Mouse (Mus musculus): ENCODE measurements at regions not wholly inside any gene's neighbourhood (a gene's known extent, or its start where the extent isn't known, plus 50 kb on each side); places are given as distances from the start of the nearest gene placed in this dataset.

GRCm38 (mm10) chr11:24342176-24342575, 264.3 kb downstream of the Bcl11a start:
- TF ChIP-seq POLR2A (IDR thresholded peaks at IDR 0.05; ENCODE audit: borderline replicate concordance, extremely low read depth, insufficient read depth, insufficient read length, poor library complexity, severe bottlenecking): no peak
- TF ChIP-seq CTCF (IDR thresholded peaks at IDR 0.05; ENCODE audit: borderline replicate concordance, extremely low read depth, insufficient read depth, insufficient read length): no peak
- no peak for DNase-seq (ENCODE audit: low read depth)

- no peak for DNase-seq (ENCODE audit: low read depth)
- TF ChIP-seq CTCF (IDR thresholded peaks at IDR 0.05; ENCODE audit: borderline replicate concordance, extremely low read depth, insufficient read depth, insufficient read length) (no peak), POLR2A (IDR thresholded peaks at IDR 0.05; ENCODE audit: borderline replicate concordance, extremely low read depth, insufficient read depth, insufficient read length, poor library complexity, severe bottlenecking) (no peak)
Observed at GRCm38 (mm10) chr11:24342732-24343131, 264.9 kb downstream of the Bcl11a start.

GRCm38 (mm10) chr11:24347225-24347624, 269.4 kb downstream of the Bcl11a start:
- no peak for TF ChIP-seq POLR2A (IDR thresholded peaks at IDR 0.05; ENCODE audit: borderline replicate concordance, extremely low read depth, insufficient read depth, insufficient read length, poor library complexity, severe bottlenecking)
- no peak for TF ChIP-seq CTCF (IDR thresholded peaks at IDR 0.05; ENCODE audit: borderline replicate concordance, extremely low read depth, insufficient read depth, insufficient read length)
- peak; percentile 75 for DNase-seq (ENCODE audit: low read depth)

- no peak for DNase-seq (ENCODE audit: low read depth)
- TF ChIP-seq CTCF (IDR thresholded peaks at IDR 0.05; ENCODE audit: borderline replicate concordance, extremely low read depth, insufficient read depth, insufficient read length) (no peak), POLR2A (IDR thresholded peaks at IDR 0.05; ENCODE audit: borderline replicate concordance, extremely low read depth, insufficient read depth, insufficient read length, poor library complexity, severe bottlenecking) (no peak)
Observed at GRCm38 (mm10) chr11:24348741-24349140, 270.9 kb downstream of the Bcl11a start.

- TF ChIP-seq CTCF (IDR thresholded peaks at IDR 0.05; ENCODE audit: borderline replicate concordance, extremely low read depth, insufficient read depth, insufficient read length) (no peak), POLR2A (IDR thresholded peaks at IDR 0.05; ENCODE audit: borderline replicate concordance, extremely low read depth, insufficient read depth, insufficient read length, poor library complexity, severe bottlenecking) (no peak)
- peak; percentile 88 for DNase-seq (ENCODE audit: low read depth)
Observed at GRCm38 (mm10) chr11:24349967-24350643, 272.2 kb downstream of the Bcl11a start.

GRCm38 (mm10) chr11:24350839-24351238, 273.0 kb downstream of the Bcl11a start:
- TF ChIP-seq POLR2A (IDR thresholded peaks at IDR 0.05; ENCODE audit: borderline replicate concordance, extremely low read depth, insufficient read depth, insufficient read length, poor library complexity, severe bottlenecking) (no peak), CTCF (IDR thresholded peaks at IDR 0.05; ENCODE audit: borderline replicate concordance, extremely low read depth, insufficient read depth, insufficient read length) (no peak)
- no peak for DNase-seq (ENCODE audit: low read depth)

GRCm38 (mm10) chr11:24352071-24352470, 274.2 kb downstream of the Bcl11a start:
- TF ChIP-seq CTCF (IDR thresholded peaks at IDR 0.05; ENCODE audit: borderline replicate concordance, extremely low read depth, insufficient read depth, insufficient read length) (no peak), POLR2A (IDR thresholded peaks at IDR 0.05; ENCODE audit: borderline replicate concordance, extremely low read depth, insufficient read depth, insufficient read length, poor library complexity, severe bottlenecking) (no peak)
- no peak for DNase-seq (ENCODE audit: low read depth)

GRCm38 (mm10) chr11:24353056-24353455, 275.2 kb downstream of the Bcl11a start:
- TF ChIP-seq CTCF (IDR thresholded peaks at IDR 0.05; ENCODE audit: borderline replicate concordance, extremely low read depth, insufficient read depth, insufficient read length) (no peak), POLR2A (IDR thresholded peaks at IDR 0.05; ENCODE audit: borderline replicate concordance, extremely low read depth, insufficient read depth, insufficient read length, poor library complexity, severe bottlenecking) (no peak)
- no peak for DNase-seq (ENCODE audit: low read depth)

- no peak for DNase-seq (ENCODE audit: low read depth)
- TF ChIP-seq CTCF (IDR thresholded peaks at IDR 0.05; ENCODE audit: borderline replicate concordance, extremely low read depth, insufficient read depth, insufficient read length): no peak
- TF ChIP-seq POLR2A (IDR thresholded peaks at IDR 0.05; ENCODE audit: borderline replicate concordance, extremely low read depth, insufficient read depth, insufficient read length, poor library complexity, severe bottlenecking): no peak
Observed at GRCm38 (mm10) chr11:24357388-24357787, 279.5 kb downstream of the Bcl11a start.

GRCm38 (mm10) chr11:24359086-24359485, 281.2 kb downstream of the Bcl11a start:
- TF ChIP-seq POLR2A (IDR thresholded peaks at IDR 0.05; ENCODE audit: borderline replicate concordance, extremely low read depth, insufficient read depth, insufficient read length, poor library complexity, severe bottlenecking): no peak

GRCm38 (mm10) chr11:24361998-24362687, 284.3 kb downstream of the Bcl11a start:
- DNase-seq (ENCODE audit: low read depth): peak; percentile 75
- TF ChIP-seq CTCF (IDR thresholded peaks at IDR 0.05; ENCODE audit: borderline replicate concordance, extremely low read depth, insufficient read depth, insufficient read length) (no peak), POLR2A (IDR thresholded peaks at IDR 0.05; ENCODE audit: borderline replicate concordance, extremely low read depth, insufficient read depth, insufficient read length, poor library complexity, severe bottlenecking) (no peak)

More at GRCm38 (mm10) chr11:24359086-24359485, 281.2 kb downstream of the Bcl11a start:
- no peak for DNase-seq (ENCODE audit: low read depth)

- TF ChIP-seq POLR2A (IDR thresholded peaks at IDR 0.05; ENCODE audit: borderline replicate concordance, extremely low read depth, insufficient read depth, insufficient read length, poor library complexity, severe bottlenecking) (no peak), CTCF (IDR thresholded peaks at IDR 0.05; ENCODE audit: borderline replicate concordance, extremely low read depth, insufficient read depth, insufficient read length) (no peak)
- no peak for DNase-seq (ENCODE audit: low read depth)
Observed at GRCm38 (mm10) chr11:24362688-24363035, 284.8 kb downstream of the Bcl11a start.

Data from brain, embryonic 14.5 days (tissue).